Mouse (Mus musculus) cortical plate, adult 2 months (tissue): ENCODE data around the gene Adgra1.

Source experiments
- CTCF ChIP-seq: fragments of 200-500 bp; IDR thresholded peaks from 2 replicates; pipeline ENCODE4 v1.5.1; 2011; ENCODE audit warnings: mild to moderate bottlenecking, control low read depth, low read length; ENCODE audit not compliant: insufficient read depth; ENCODE audit errors: extremely low read depth
- POLR2A ChIP-seq: fragments of 200-500 bp; IDR thresholded peaks from 2 replicates; pipeline ENCODE4 v1.6.1; 2011; ENCODE audit warnings: mild to moderate bottlenecking, low read length, control low read depth; ENCODE audit not compliant: insufficient read depth; ENCODE audit errors: extremely low read depth

DNA sequence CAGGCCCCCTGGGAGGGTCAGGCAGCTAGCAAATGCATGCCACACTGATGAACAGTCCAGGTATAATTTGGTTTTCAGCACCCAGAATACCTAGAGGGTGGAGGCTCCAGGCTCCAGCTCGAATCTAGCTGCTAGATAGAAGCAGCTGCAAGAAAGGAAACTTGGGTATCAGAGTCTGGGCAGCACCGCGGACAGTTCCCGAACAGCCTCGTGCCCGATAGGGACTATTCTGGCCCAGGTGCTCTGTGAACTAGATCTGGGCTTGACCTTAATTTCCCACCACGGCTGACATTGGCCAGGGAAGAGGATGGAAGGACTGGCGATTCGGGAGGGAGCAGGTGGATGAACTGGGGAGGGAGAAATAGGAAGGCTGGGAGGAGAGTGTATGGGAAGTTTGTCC, 6.3 kb upstream of the Adgra1 start:
- TF ChIP-seq CTCF (no peak), POLR2A (no peak)
